Mouse (Mus musculus): ENCODE data around the gene 1700001K19Rik. TPM values are rescaled to one million over a fixed set of nuclear protein-coding genes. Genes with fewer than 3 reads are reported as not detected.

1700001K19Rik gene
- polyA plus RNA-seq, 1 experiment from 2014 or later = not detected

- Histone ChIP-seq H3K36me3 (ENCODE audit: control insufficient read depth, insufficient read depth) (peaks cover 86% of the 10 kb centered on the region), H3K4me2 (ENCODE audit: low read depth, low read length) (no peak overlapping the region), H3K9ac (ENCODE audit: low read length) (no peak overlapping the region), H3K27ac (ENCODE audit: low read length) (no peak overlapping the region), H3K9me3 (replicated peaks; ENCODE audit: control insufficient read depth, low read length) (no peaks in the 10 kb centered on the region), H3K4me3 (ENCODE audit: low read length) (no peak overlapping the region), H3K4me1 (ENCODE audit: control insufficient read depth, insufficient read depth, low read length) (no peaks in the 10 kb centered on the region), H3K27me3 (ENCODE audit: control insufficient read depth, insufficient read depth, low read length) (no peaks in the 10 kb centered on the region)
- ATAC-seq (replicated peaks; ENCODE audit: extremely low read depth, insufficient read depth, low FRiP score) = no peak
- WGBS = 75% methylated on average over 8 of the region's 8 CpGs
Observed at GRCm38 (mm10) chr12:110650241-110650641, 32.2 kb downstream of the 1700001K19Rik start.

GRCm38 (mm10) chr12:110637507-110638114 lies 44.8 kb downstream of the 1700001K19Rik start:
- no peak for ATAC-seq (replicated peaks; ENCODE audit: extremely low read depth, insufficient read depth, low FRiP score)
- no peaks in the 10 kb centered on the region for H3K4me1 ChIP-seq (ENCODE audit: control insufficient read depth, insufficient read depth, low read length)
- no peak overlapping the region for H3K4me3 ChIP-seq (ENCODE audit: low read length)
- no peak overlapping the region for H3K27ac ChIP-seq (ENCODE audit: low read length)
- no peak overlapping the region for H3K4me2 ChIP-seq (ENCODE audit: low read depth, low read length)
- 91% methylated on average over 13 of the region's 13 CpGs for WGBS
- no peaks in the 10 kb centered on the region for H3K9me3 ChIP-seq (replicated peaks; ENCODE audit: control insufficient read depth, low read length)
- H3K27me3 ChIP-seq (ENCODE audit: control insufficient read depth, insufficient read depth, low read length) = no peaks in the 10 kb centered on the region
- no peak overlapping the region for H3K9ac ChIP-seq (ENCODE audit: low read length)
- H3K36me3 ChIP-seq (ENCODE audit: control insufficient read depth, insufficient read depth) = peaks cover 98% of the 10 kb centered on the region

GRCm38 (mm10) chr12:110636293-110636692 lies 46.1 kb downstream of the 1700001K19Rik start:
- Histone ChIP-seq H3K4me1 (ENCODE audit: control insufficient read depth, insufficient read depth, low read length) (no peaks in the 10 kb centered on the region), H3K4me2 (ENCODE audit: low read depth, low read length) (no peak overlapping the region), H3K27ac (ENCODE audit: low read length) (no peak overlapping the region), H3K27me3 (ENCODE audit: control insufficient read depth, insufficient read depth, low read length) (no peaks in the 10 kb centered on the region), H3K36me3 (ENCODE audit: control insufficient read depth, insufficient read depth) (peaks cover 97% of the 10 kb centered on the region), H3K9me3 (replicated peaks; ENCODE audit: control insufficient read depth, low read length) (no peaks in the 10 kb centered on the region), H3K9ac (ENCODE audit: low read length) (no peak overlapping the region), H3K4me3 (ENCODE audit: low read length) (no peak overlapping the region)
- 89% methylated on average over 12 of the region's 12 CpGs for WGBS
- no peak for ATAC-seq (replicated peaks; ENCODE audit: extremely low read depth, insufficient read depth, low FRiP score)

- no peak overlapping the region for H3K9ac ChIP-seq (ENCODE audit: low read length)
- WGBS = 94% methylated on average over 11 of the region's 11 CpGs
- no peaks in the 10 kb centered on the region for H3K9me3 ChIP-seq (replicated peaks; ENCODE audit: control insufficient read depth, low read length)
- no peak overlapping the region for H3K27ac ChIP-seq (ENCODE audit: low read length)
- H3K36me3 ChIP-seq (ENCODE audit: control insufficient read depth, insufficient read depth) = peaks cover 96% of the 10 kb centered on the region
- H3K4me3 ChIP-seq (ENCODE audit: low read length) = no peak overlapping the region
- H3K4me2 ChIP-seq (ENCODE audit: low read depth, low read length) = no peak overlapping the region
- ATAC-seq (replicated peaks; ENCODE audit: extremely low read depth, insufficient read depth, low FRiP score) = no peak
- no peaks in the 10 kb centered on the region for H3K4me1 ChIP-seq (ENCODE audit: control insufficient read depth, insufficient read depth, low read length)
- no peaks in the 10 kb centered on the region for H3K27me3 ChIP-seq (ENCODE audit: control insufficient read depth, insufficient read depth, low read length)
Observed at GRCm38 (mm10) chr12:110630056-110630455, 52.4 kb downstream of the 1700001K19Rik start.

Small RNA genes lying within 50 kb of the gene (microRNA-seq; reads per million reads assigned to microRNA genes)
- not detected for gene Gm27299

Other genes with a start within 250 kb of the 1700001K19Rik start
- gene Ppp2r5c, start 235.5 kb downstream of the 1700001K19Rik start, polyA plus RNA-seq (2015; fragmentation: Nextera tagmentation; extraction: Ambion mirVana) = 130 and 132 TPM in 2 replicates
- 40.6 and 42.1 TPM in 2 replicates for gene Dync1h1, start 81.2 kb downstream of the 1700001K19Rik start, polyA plus RNA-seq (2015; fragmentation: Nextera tagmentation; extraction: Ambion mirVana)
- gene Hsp90aa1, start 20.1 kb upstream of the 1700001K19Rik start, polyA plus RNA-seq (2015; fragmentation: Nextera tagmentation; extraction: Ambion mirVana) = 622 and 694 TPM in 2 replicates
- 15.8 and 18.0 TPM in 2 replicates for gene Wdr20, start 55.3 kb upstream of the 1700001K19Rik start, polyA plus RNA-seq (2015; fragmentation: Nextera tagmentation; extraction: Ambion mirVana)
- 3.9 and 4.2 TPM in 2 replicates for gene Mok, start 158.3 kb upstream of the 1700001K19Rik start, polyA plus RNA-seq (2015; fragmentation: Nextera tagmentation; extraction: Ambion mirVana)
- 4.9 and 5.1 TPM in 2 replicates for gene Zfp839, start 167.6 kb upstream of the 1700001K19Rik start, polyA plus RNA-seq (2015; fragmentation: Nextera tagmentation; extraction: Ambion mirVana)
- 63.1 and 64.7 TPM in 2 replicates for gene Cinp, start 206.5 kb upstream of the 1700001K19Rik start, polyA plus RNA-seq (2015; fragmentation: Nextera tagmentation; extraction: Ambion mirVana)
- gene Tecpr2, start 206.6 kb upstream of the 1700001K19Rik start, polyA plus RNA-seq (2015; fragmentation: Nextera tagmentation; extraction: Ambion mirVana) = 2.2 and 3.1 TPM in 2 replicates